Mouse (Mus musculus) neural tube, embryonic 14.5 days (tissue): ENCODE measurements around the gene Smco4. TPM values are rescaled to one million over a fixed set of nuclear protein-coding genes. Genes with fewer than 3 reads are reported as not detected.

Experiments
- ATAC-seq: fragments of 200-750 bp; cut with Nextera tagmentation; 2 replicates; pipeline ENCODE4 v1.8.0; 2017; ENCODE audit warnings: low read depth, mild to moderate bottlenecking, moderate TSS enrichment, moderate library complexity
- H3K27ac ChIP-seq: fragments of 300-500 bp; sonication (generic); 2 replicates; pipeline ENCODE4 v1.5.1; 2014; ENCODE audit warnings: low read depth, mild to moderate bottlenecking, control low read depth, low read length, moderate library complexity, mixed read lengths
- H3K27me3 ChIP-seq: fragments of 300-500 bp; sonication (generic); 2 replicates; pipeline ENCODE4 v1.6.1; 2014; ENCODE audit warnings: low read length; ENCODE audit not compliant: control insufficient read depth, insufficient read depth
- H3K36me3 ChIP-seq: fragments of 300-500 bp; sonication (generic); 2 replicates; pipeline ENCODE4 v1.6.1; 2014; ENCODE audit warnings: low read length, mixed read lengths; ENCODE audit not compliant: control insufficient read depth, insufficient read depth
- H3K4me1 ChIP-seq: fragments of 300-500 bp; sonication (generic); 2 replicates; pipeline ENCODE4 v1.6.1; 2014; ENCODE audit warnings: low read length; ENCODE audit not compliant: control insufficient read depth, insufficient read depth
- H3K4me2 ChIP-seq: fragments of 300-500 bp; sonication (generic); 2 replicates; pipeline ENCODE4 v1.6.1; 2014; ENCODE audit warnings: mild to moderate bottlenecking, low read depth, low read length, control low read depth
- H3K4me3 ChIP-seq: fragments of 300-500 bp; sonication (generic); 2 replicates; pipeline ENCODE4 v1.5.1; 2014; ENCODE audit warnings: low read depth, low read length, control low read depth, mixed read lengths
- H3K9ac ChIP-seq: fragments of 300-500 bp; sonication (generic); replicated peaks from 2 replicates; pipeline ENCODE4 v1.6.1; 2014; ENCODE audit warnings: low read depth, mild to moderate bottlenecking, control low read depth, low read length, mixed read lengths
- H3K9me3 ChIP-seq: fragments of 300-500 bp; sonication (generic); 2 replicates; pipeline ENCODE4 v1.6.1; 2016; ENCODE audit warnings: low read length; ENCODE audit not compliant: control insufficient read depth
- WGBS: fragments of 180-500 bp; shearing (Covaris S2); extraction: QIAGEN DNeasy Blood & Tissue Kit; methylation state at CpG from one replicate; pipeline ENCODE4 v1.1.7; 2014; 5-methylcytosine and 5-hydroxymethylcytosine counted together
- polyA plus RNA-seq: library from polyadenylated mRNA; unstranded; fragments of >200 nt; fragmentation: Nextera tagmentation; extraction: Ambion mirVana; gene quantifications from 2 replicates; pipeline ENCODE4 v1.2.1, GENCODE M21; 2014

The Smco4 gene
- polyA plus RNA-seq, 1 experiment from 2014 or later: 1.6 TPM

GRCm38 (mm10) chr9:15529275-15529964 is 36.2 kb downstream of the Smco4 start:
- H3K4me2 ChIP-seq: no peak overlapping the region
- H3K36me3 ChIP-seq: no peaks in the 10 kb centered on the region
- H3K27ac ChIP-seq: no peak overlapping the region
- 60% methylated on average over 8 of the region's 8 CpGs for WGBS
- H3K27me3 ChIP-seq: no peaks in the 10 kb centered on the region
- no peaks in the 10 kb centered on the region for H3K9me3 ChIP-seq
- peak; percentile 65; the same call in 1 of the 2 replicates for ATAC-seq
- no peak overlapping the region for H3K9ac ChIP-seq
- H3K4me1 ChIP-seq: 0 out of 2 replicates have a peak, but pooled peaks cover 3% of the 10 kb centered on the region
- H3K4me3 ChIP-seq: no peak overlapping the region

GRCm38 (mm10) chr9:15529965-15530320 is 36.7 kb downstream of the Smco4 start:
- 89% methylated on average over 2 of the region's 2 CpGs for WGBS
- Histone ChIP-seq H3K27me3 (no peaks in the 10 kb centered on the region), H3K27ac (no peak overlapping the region), H3K9me3 (no peaks in the 10 kb centered on the region), H3K9ac (no peak overlapping the region), H3K4me2 (no peak overlapping the region), H3K4me3 (no peak overlapping the region), H3K36me3 (no peaks in the 10 kb centered on the region), H3K4me1 (0 out of 2 replicates have a peak, but pooled peaks cover 3% of the 10 kb centered on the region)
- no peak for ATAC-seq

DNA sequence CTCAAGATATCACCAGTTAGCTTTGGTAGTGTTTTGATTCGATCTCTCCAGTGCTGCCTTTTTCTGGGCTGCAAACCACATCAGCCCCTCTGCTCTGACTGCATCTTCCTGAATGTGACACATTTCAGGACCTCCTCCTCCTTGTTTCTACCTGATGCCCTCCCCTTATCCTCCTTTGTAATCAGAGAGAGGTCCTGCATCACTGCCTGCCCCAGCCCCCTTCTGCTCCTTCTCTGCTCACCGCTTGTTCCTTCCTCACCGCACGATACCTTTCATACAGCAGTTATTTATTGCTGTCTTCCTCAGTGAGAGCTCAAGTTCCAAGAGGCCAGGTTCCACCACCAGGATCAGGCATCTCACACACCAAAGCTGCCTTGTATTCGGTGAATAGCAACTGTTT is 38.0 kb downstream of the Smco4 start:
- H3K27me3 ChIP-seq: no peaks in the 10 kb centered on the region

DNA sequence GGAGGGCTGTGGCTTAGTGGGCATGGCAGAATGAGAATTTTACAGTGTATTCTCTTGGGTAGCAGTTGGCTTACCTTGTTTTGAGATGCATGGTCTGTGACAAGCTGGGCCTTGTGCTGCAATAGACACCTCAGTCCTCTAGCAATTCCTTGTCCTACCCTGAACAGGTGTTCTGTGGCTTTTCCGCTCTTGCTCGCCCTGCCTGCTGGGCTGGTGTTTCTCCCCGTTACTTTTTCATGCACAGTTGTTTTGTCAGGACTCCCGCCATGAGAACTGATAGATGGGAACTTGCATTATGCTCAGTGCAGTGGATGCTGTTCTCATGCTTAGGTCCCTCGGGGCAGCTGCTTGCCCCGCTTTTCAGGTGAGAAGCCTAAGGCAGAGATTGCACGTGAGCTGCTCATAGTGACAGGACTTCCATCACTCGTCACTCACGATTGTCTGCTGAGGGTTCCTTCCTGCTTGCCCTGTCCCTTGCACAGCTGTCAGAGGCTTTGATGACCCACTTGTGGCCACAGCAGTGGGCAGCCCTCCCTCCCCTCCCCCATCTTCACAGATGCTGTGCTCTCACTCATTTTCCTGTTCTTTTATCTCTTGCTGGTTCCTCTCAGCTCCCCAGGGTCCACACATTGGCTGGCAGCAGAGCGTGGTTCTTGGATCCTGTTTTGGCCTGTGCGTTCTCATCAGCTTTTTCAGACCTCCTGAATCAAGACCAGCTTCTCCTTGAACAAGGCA is 40.3 kb downstream of the Smco4 start:
- 0 out of 2 replicates have a peak, but pooled peaks cover 3% of the 10 kb centered on the region for H3K4me1 ChIP-seq

More for the DNA sequence above, 38.0 kb downstream of the Smco4 start:
- ATAC-seq: 0 out of 2 replicates have a peak, but pooled peaks have one; percentile 10
- Histone ChIP-seq H3K27ac (no peak overlapping the region), H3K9ac (no peak overlapping the region), H3K4me3 (no peak overlapping the region), H3K36me3 (no peaks in the 10 kb centered on the region), H3K9me3 (no peaks in the 10 kb centered on the region), H3K4me2 (no peak overlapping the region), H3K4me1 (0 out of 2 replicates have a peak, but pooled peaks cover 3% of the 10 kb centered on the region)
- 58% methylated on average over 5 of the region's 5 CpGs for WGBS

GRCm38 (mm10) chr9:15534110-15534509 is 40.9 kb downstream of the Smco4 start:
- H3K4me3 ChIP-seq: no peak overlapping the region
- no peak overlapping the region for H3K4me2 ChIP-seq
- H3K27me3 ChIP-seq: no peaks in the 10 kb centered on the region
- no peak for ATAC-seq
- H3K9me3 ChIP-seq: no peaks in the 10 kb centered on the region
- H3K27ac ChIP-seq: no peak overlapping the region
- WGBS: 90% methylated on average over 2 of the region's 2 CpGs
- no peak overlapping the region for H3K9ac ChIP-seq
- H3K4me1 ChIP-seq: 0 out of 2 replicates have a peak, but pooled peaks cover 3% of the 10 kb centered on the region
- H3K36me3 ChIP-seq: no peaks in the 10 kb centered on the region

More for the DNA sequence above, 40.3 kb downstream of the Smco4 start:
- no peak overlapping the region for H3K9ac ChIP-seq
- WGBS: 64% methylated on average over 11 of the region's 11 CpGs
- no peaks in the 10 kb centered on the region for H3K9me3 ChIP-seq
- ATAC-seq: no peak
- H3K27me3 ChIP-seq: no peaks in the 10 kb centered on the region
- no peak overlapping the region for H3K4me2 ChIP-seq
- no peak overlapping the region for H3K27ac ChIP-seq
- no peak overlapping the region for H3K4me3 ChIP-seq
- no peaks in the 10 kb centered on the region for H3K36me3 ChIP-seq

DNA sequence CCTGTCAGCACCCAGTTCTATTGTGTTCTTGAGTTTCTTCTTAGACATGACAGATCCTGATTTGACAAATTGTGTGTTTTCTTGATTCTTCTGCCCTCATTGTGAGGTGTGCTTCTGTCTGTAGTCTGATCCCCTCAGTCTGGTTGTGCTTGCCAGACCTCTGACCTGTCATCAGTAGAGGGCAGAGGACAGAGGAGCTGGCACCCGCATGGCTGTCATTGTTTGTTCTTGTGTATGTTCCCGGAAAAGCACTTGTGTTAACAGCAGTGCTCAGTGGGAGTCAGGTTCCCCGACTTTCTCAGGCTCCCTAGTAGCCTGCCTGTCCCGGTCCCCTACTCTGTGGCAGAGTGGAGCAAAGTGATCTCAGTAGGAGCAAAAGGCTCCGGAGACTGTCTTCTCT is 42.2 kb downstream of the Smco4 start:
- Histone ChIP-seq H3K4me1 (0 out of 2 replicates have a peak, but pooled peaks cover 3% of the 10 kb centered on the region), H3K4me2 (no peak overlapping the region), H3K9ac (no peak overlapping the region), H3K4me3 (no peak overlapping the region), H3K36me3 (no peaks in the 10 kb centered on the region), H3K27me3 (no peaks in the 10 kb centered on the region), H3K9me3 (no peaks in the 10 kb centered on the region), H3K27ac (no peak overlapping the region)
- ATAC-seq: no peak
- 57% methylated on average over 5 of the region's 5 CpGs for WGBS

- no peak overlapping the region for H3K4me3 ChIP-seq
- 90% methylated on average over 5 of the region's 5 CpGs for WGBS
- 0 out of 2 replicates have a peak, but pooled peaks cover 3% of the 10 kb centered on the region for H3K4me1 ChIP-seq
- no peak overlapping the region for H3K4me2 ChIP-seq
- no peak overlapping the region for H3K27ac ChIP-seq
- H3K36me3 ChIP-seq: no peaks in the 10 kb centered on the region
- no peaks in the 10 kb centered on the region for H3K27me3 ChIP-seq
- ATAC-seq: peak; percentile 41; the same call in 1 of the 2 replicates
- no peak overlapping the region for H3K9ac ChIP-seq
- H3K9me3 ChIP-seq: no peaks in the 10 kb centered on the region
Measured at GRCm38 (mm10) chr9:15536861-15537426, 43.7 kb downstream of the Smco4 start.

- H3K4me3 ChIP-seq: no peak overlapping the region
- H3K4me2 ChIP-seq: no peak overlapping the region
- H3K27ac ChIP-seq: no peak overlapping the region
- H3K27me3 ChIP-seq: no peaks in the 10 kb centered on the region
- H3K9me3 ChIP-seq: no peaks in the 10 kb centered on the region
- no peaks in the 10 kb centered on the region for H3K36me3 ChIP-seq
- H3K4me1 ChIP-seq: 0 out of 2 replicates have a peak, but pooled peaks cover 3% of the 10 kb centered on the region
- 86% methylated on average over 3 of the region's 3 CpGs for WGBS
- H3K9ac ChIP-seq: no peak overlapping the region
- ATAC-seq: no peak
Measured at GRCm38 (mm10) chr9:15537455-15538048, 44.3 kb downstream of the Smco4 start.
